Mouse (Mus musculus) sigmoid colon, adult 10 weeks (tissue): Measurements from ENCODE around the gene Gapdhs. TPM values are rescaled to one million over a fixed set of nuclear protein-coding genes. Genes with fewer than 3 reads are reported as not detected.

ENCODE experiments used
- polyA plus RNA-seq: library from polyadenylated mRNA; stranded (reverse); fragments of 350-450 nt; fragmentation: Illumina TruSeq; extraction: RNeasy Lipid Tissue Mini Kit (QIAGEN cat#74804); gene quantifications from one replicate; pipeline ENCODE4 v1.2.3, GENCODE M21; 2014; ENCODE audit warnings: low read depth, low replicate concordance

Gapdhs gene
- not detected for polyA plus RNA-seq

DNA sequence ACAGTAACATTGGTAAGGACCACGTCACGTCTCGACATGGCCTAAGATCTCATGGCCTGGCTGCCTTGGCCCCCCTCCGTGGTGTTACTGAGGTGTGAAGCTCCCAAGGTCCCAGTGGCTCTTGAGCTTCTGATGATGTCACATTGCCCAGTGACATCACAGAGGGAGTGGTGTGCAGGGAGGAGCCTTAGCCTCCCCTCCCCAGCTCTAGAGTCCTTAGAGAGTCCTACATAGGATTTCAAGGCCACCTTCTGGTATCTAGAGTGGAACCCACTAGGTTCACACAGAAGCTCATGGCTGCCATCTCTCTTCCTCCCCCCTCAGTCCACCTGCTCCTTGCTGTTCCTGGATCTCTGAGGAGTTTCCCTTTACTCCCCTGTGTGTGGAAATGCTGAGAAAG is at the start of gene Gapdhs:
Gene Gapdhs, minus strand, starts transcription at position 65 of the 400 bp plus-strand sequence.

DNA sequence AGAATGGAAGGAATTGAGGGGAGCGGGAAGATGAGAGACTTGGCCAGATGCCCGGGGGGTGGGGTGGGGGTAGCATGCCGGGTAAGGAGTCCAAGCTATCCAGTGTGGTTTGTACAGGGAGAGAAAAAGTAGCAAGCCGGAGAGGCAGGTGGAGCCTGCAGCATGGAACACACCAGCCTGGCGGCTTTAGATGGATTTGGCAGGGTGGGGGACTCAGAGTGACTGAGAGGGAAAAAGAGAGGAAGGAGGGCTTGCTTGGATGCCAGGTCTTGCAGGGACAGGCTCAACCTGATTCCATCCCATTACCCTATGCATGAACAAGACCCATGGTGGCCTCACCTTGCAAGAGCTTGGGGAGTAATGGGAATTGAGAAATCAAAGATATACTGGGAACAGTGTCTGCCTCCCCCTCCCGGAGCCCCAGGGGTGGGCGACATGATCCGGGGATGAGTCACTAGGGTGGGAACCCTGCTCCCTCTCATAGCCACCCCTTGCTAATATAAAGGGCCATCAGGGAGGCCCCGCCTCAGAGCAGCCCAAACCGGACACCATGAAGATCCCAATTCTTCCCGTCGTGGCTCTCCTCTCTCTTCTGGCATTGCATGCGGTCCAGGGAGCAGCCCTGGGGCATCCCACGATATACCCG is 44.0 kb upstream of the Gapdhs start, which contains the start of gene Krtdap:
Gene Krtdap, plus strand, starts transcription at position 520 of the 646 bp plus-strand sequence.

GRCm38 (mm10) chr7:30763456-30763855 is 20.0 kb upstream of the Gapdhs start, which contains the start of gene Dmkn:
Dmkn (plus strand) TSS chr7:30763756.

GRCm38 (mm10) chr7:30751086-30751669 is 7.7 kb upstream of the Gapdhs start, which contains the start of gene Sbsn:
Sbsn (plus strand) TSS chr7:30751471.

GRCm38 (mm10) chr7:30729396-30730063 is 14.0 kb downstream of the Gapdhs start, which contains the start of gene Tmem147:
Tmem147 (minus strand) TSS chr7:30729540.

GRCm38 (mm10) chr7:30711942-30712341 is 31.5 kb downstream of the Gapdhs start, which contains the start of gene Atp4a:
Atp4a (plus strand) TSS chr7:30712209.

GRCm38 (mm10) chr7:30698589-30698988 is 44.9 kb downstream of the Gapdhs start, which contains the start of gene 2200002J24Rik:
2200002J24Rik (plus strand) TSS chr7:30698926.

Other genes with a start within 250 kb of the Gapdhs start
- gene Arhgap33, start 208.6 kb downstream of the Gapdhs start, polyA plus RNA-seq = 0.54 TPM
- 35.6 TPM for gene Hspb6, start 191.5 kb downstream of the Gapdhs start, polyA plus RNA-seq
- gene Proser3, start 191.4 kb downstream of the Gapdhs start, polyA plus RNA-seq = 2.2 TPM
- gene Lin37, start 183.8 kb downstream of the Gapdhs start, polyA plus RNA-seq = 3.1 TPM
- 9.0 TPM for gene U2af1l4, start 180.4 kb downstream of the Gapdhs start, polyA plus RNA-seq
- gene Gm49396, start 180.3 kb downstream of the Gapdhs start, polyA plus RNA-seq = 6.2 TPM
- gene Psenen, start 180.1 kb downstream of the Gapdhs start, polyA plus RNA-seq = 28.7 TPM
- not detected for gene Igflr1, start 178.3 kb downstream of the Gapdhs start, polyA plus RNA-seq
- gene Kmt2b, start 155.0 kb downstream of the Gapdhs start, polyA plus RNA-seq = 9.5 TPM
- not detected for gene Zbtb32, start 144.8 kb downstream of the Gapdhs start, polyA plus RNA-seq
- not detected for gene Upk1a, start 130.8 kb downstream of the Gapdhs start, polyA plus RNA-seq
- gene Cox6b1, start 117.5 kb downstream of the Gapdhs start, polyA plus RNA-seq = 1,311 TPM
- gene Etv2, start 107.8 kb downstream of the Gapdhs start, polyA plus RNA-seq = not detected
- not detected for gene Rbm42, start 93.4 kb downstream of the Gapdhs start, polyA plus RNA-seq
- 3.0 TPM for gene Haus5, start 78.7 kb downstream of the Gapdhs start, polyA plus RNA-seq
- gene Pmis2, start 72.1 kb downstream of the Gapdhs start, polyA plus RNA-seq = not detected
- not detected for gene 2200002J24Rik, start 44.8 kb downstream of the Gapdhs start, polyA plus RNA-seq
- not detected for gene Atp4a, start 31.5 kb downstream of the Gapdhs start, polyA plus RNA-seq
- gene Tmem147, start 14.1 kb downstream of the Gapdhs start, polyA plus RNA-seq = 7.3 TPM
- gene Sbsn, start 7.8 kb upstream of the Gapdhs start, polyA plus RNA-seq = 0.69 TPM
- gene Dmkn, start 20.1 kb upstream of the Gapdhs start, polyA plus RNA-seq = 2.5 TPM
- not detected for gene Krtdap, start 44.2 kb upstream of the Gapdhs start, polyA plus RNA-seq
- gene Ffar2, start 80.1 kb upstream of the Gapdhs start, polyA plus RNA-seq = 11.9 TPM
- gene Ffar3, start 112.5 kb upstream of the Gapdhs start, polyA plus RNA-seq = not detected
- 0.91 TPM for gene Ffar1, start 117.9 kb upstream of the Gapdhs start, polyA plus RNA-seq
- 9.5 TPM for gene Cd22, start 136.7 kb upstream of the Gapdhs start, polyA plus RNA-seq
- gene Mag, start 171.2 kb upstream of the Gapdhs start, polyA plus RNA-seq = not detected
- gene Hamp2, start 181.0 kb upstream of the Gapdhs start, polyA plus RNA-seq = not detected
- not detected for gene Hamp, start 200.4 kb upstream of the Gapdhs start, polyA plus RNA-seq
- gene Usf2, start 213.1 kb upstream of the Gapdhs start, polyA plus RNA-seq = 38.3 TPM
- 6.1 TPM for gene Lsr, start 229.8 kb upstream of the Gapdhs start, polyA plus RNA-seq
- 5.0 TPM for gene Fam187b, start 230.1 kb upstream of the Gapdhs start, polyA plus RNA-seq